Mouse (Mus musculus) embryonic facial prominence, embryonic 12.5 days (tissue): ENCODE measurements around the gene Sipa1l1. TPM values are rescaled to one million over a fixed set of nuclear protein-coding genes. Genes with fewer than 3 reads are reported as not detected.

ENCODE experiments used
- ATAC-seq: fragments of 200-750 bp; cut with Nextera tagmentation; 2 replicates; pipeline ENCODE4 v1.8.0; 2017; ENCODE audit not compliant: insufficient number of reproducible peaks, insufficient read depth, low FRiP score, low TSS enrichment
- H3K27ac ChIP-seq: fragments of 300-500 bp; sonication (generic); 2 replicates; pipeline ENCODE4 v1.5.1; 2016; ENCODE audit warnings: mild to moderate bottlenecking
- H3K27me3 ChIP-seq: fragments of 300-500 bp; sonication (generic); 2 replicates; pipeline ENCODE4 v1.6.1; 2016; ENCODE audit warnings: mild to moderate bottlenecking, moderate library complexity
- H3K36me3 ChIP-seq: fragments of 300-500 bp; sonication (generic); 2 replicates; pipeline ENCODE4 v1.6.1; 2016; ENCODE audit warnings: mild to moderate bottlenecking
- H3K4me1 ChIP-seq: fragments of 300-500 bp; sonication (generic); 2 replicates; pipeline ENCODE4 v1.6.1; 2016
- H3K4me2 ChIP-seq: fragments of 300-500 bp; sonication (generic); replicated peaks from 2 replicates; pipeline ENCODE4 v1.6.1; 2016; ENCODE audit warnings: mild to moderate bottlenecking, moderate library complexity
- H3K4me3 ChIP-seq: fragments of 300-500 bp; sonication (generic); 2 replicates; pipeline ENCODE4 v1.5.1; 2016; ENCODE audit warnings: mild to moderate bottlenecking
- H3K9ac ChIP-seq: fragments of 300-500 bp; sonication (generic); 2 replicates; pipeline ENCODE4 v1.6.1; 2016; ENCODE audit warnings: mild to moderate bottlenecking, moderate library complexity
- H3K9me3 ChIP-seq: fragments of 300-500 bp; sonication (generic); 2 replicates; pipeline ENCODE4 v1.6.1; 2016; ENCODE audit warnings: mild to moderate bottlenecking, moderate library complexity
- WGBS: fragments of 180-500 bp; shearing (Covaris S2); methylation state at CpG from one replicate; pipeline ENCODE4 v1.1.7; 2016; 5-methylcytosine and 5-hydroxymethylcytosine counted together
- polyA plus RNA-seq: library from polyadenylated mRNA; unstranded; fragments of >200 nt; fragmentation: Nextera tagmentation; extraction: Ambion mirVana; gene quantifications from 2 replicates; pipeline ENCODE4 v1.2.1, GENCODE M21; 2016

Sipa1l1 gene
- polyA plus RNA-seq, 1 experiment from 2014 or later, result 41.3 TPM

- H3K36me3 ChIP-seq, result peaks cover 54% of the 10 kb centered on the region
- no peak overlapping the region for H3K27ac ChIP-seq
- H3K9ac ChIP-seq, result no peak overlapping the region
- no peak for ATAC-seq
- H3K27me3 ChIP-seq, result no peaks in the 10 kb centered on the region
- 92% methylated on average over 15 of the region's 15 CpGs for WGBS
- H3K9me3 ChIP-seq, result no peaks in the 10 kb centered on the region
- no peaks in the 10 kb centered on the region for H3K4me1 ChIP-seq
- no peak overlapping the region for H3K4me3 ChIP-seq
- H3K4me2 ChIP-seq, result no peak overlapping the region
These were observed 255.7 kb downstream of the Sipa1l1 start for GRCm38 (mm10) chr12:82424783-82425182.

GRCm38 (mm10) chr12:82425853-82426252, 256.7 kb downstream of the Sipa1l1 start:
- Histone ChIP-seq H3K9me3 (no peaks in the 10 kb centered on the region), H3K36me3 (peaks cover 54% of the 10 kb centered on the region), H3K27me3 (no peaks in the 10 kb centered on the region), H3K4me3 (no peak overlapping the region), H3K9ac (no peak overlapping the region), H3K4me1 (no peaks in the 10 kb centered on the region), H3K4me2 (no peak overlapping the region), H3K27ac (no peak overlapping the region)
- 90% methylated on average over 11 of the region's 11 CpGs for WGBS
- ATAC-seq, result no peak

GRCm38 (mm10) chr12:82427416-82427815, 258.3 kb downstream of the Sipa1l1 start:
- Histone ChIP-seq H3K27ac (no peak overlapping the region), H3K36me3 (peaks cover 44% of the 10 kb centered on the region; the same call in 1 of the 2 replicates), H3K9me3 (no peaks in the 10 kb centered on the region), H3K9ac (no peak overlapping the region), H3K4me3 (no peak overlapping the region), H3K4me2 (no peak overlapping the region), H3K27me3 (no peaks in the 10 kb centered on the region), H3K4me1 (no peaks in the 10 kb centered on the region)
- ATAC-seq, result no peak
- 76% methylated on average over 2 of the region's 2 CpGs for WGBS

- Histone ChIP-seq H3K27me3 (no peaks in the 10 kb centered on the region), H3K9me3 (no peaks in the 10 kb centered on the region), H3K4me3 (no peak overlapping the region), H3K4me1 (no peaks in the 10 kb centered on the region), H3K27ac (no peak overlapping the region), H3K4me2 (no peak overlapping the region), H3K36me3 (peaks cover 43% of the 10 kb centered on the region), H3K9ac (no peak overlapping the region)
- 85% methylated on average over 9 of the region's 9 CpGs for WGBS
- no peak for ATAC-seq
These were observed 259.3 kb downstream of the Sipa1l1 start for GRCm38 (mm10) chr12:82428466-82428865.

DNA sequence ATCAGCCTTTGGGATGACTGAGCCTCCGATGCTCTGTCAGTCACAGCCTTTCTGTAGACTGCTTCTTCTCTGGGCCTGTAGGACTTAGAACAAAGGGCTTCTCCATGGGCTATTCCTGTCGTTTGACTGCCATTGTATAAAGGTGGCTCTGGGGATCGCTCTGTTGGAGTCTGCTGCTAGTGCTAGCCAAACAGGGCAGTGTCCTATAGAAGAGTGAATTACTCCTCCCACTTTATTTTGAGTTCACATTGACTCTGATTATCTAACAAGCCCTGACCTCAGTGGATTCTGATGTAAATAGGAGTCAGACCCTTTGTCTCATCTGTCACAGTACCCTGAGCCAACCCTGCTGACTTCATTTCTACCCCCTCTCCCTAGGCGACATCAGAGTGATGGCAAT, 264.2 kb downstream of the Sipa1l1 start:
- H3K9ac ChIP-seq, result no peak overlapping the region
- ATAC-seq, result no peak
- H3K36me3 ChIP-seq, result peaks cover 52% of the 10 kb centered on the region
- H3K27ac ChIP-seq, result no peak overlapping the region
- no peaks in the 10 kb centered on the region for H3K9me3 ChIP-seq
- no peaks in the 10 kb centered on the region for H3K27me3 ChIP-seq
- H3K4me1 ChIP-seq, result no peaks in the 10 kb centered on the region
- no peak overlapping the region for H3K4me3 ChIP-seq
- 71% methylated on average over 4 of the region's 4 CpGs for WGBS
- H3K4me2 ChIP-seq, result no peak overlapping the region

DNA sequence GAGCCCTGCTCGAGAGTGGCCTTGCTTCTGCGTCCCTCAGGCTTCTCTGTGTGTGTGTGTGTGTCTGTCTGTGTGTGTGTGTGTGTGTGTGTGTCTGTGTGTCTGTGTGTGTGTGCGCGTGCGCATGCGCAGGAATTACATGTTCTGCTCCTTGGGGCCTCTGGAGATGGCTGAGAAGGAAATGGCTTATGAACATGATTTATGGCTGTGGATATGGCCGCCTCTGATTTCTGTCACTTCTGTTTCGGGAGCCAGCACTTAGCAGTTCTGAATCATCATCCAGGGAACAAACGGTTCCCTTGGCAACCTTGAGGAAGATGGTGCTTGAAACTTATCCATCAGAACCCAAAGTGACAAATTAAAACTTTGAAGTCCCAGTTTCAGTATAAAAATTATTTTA, 265.5 kb downstream of the Sipa1l1 start:
- Histone ChIP-seq H3K27me3 (no peaks in the 10 kb centered on the region), H3K4me3 (no peak overlapping the region), H3K4me1 (no peaks in the 10 kb centered on the region), H3K27ac (no peak overlapping the region), H3K36me3 (peaks cover 56% of the 10 kb centered on the region), H3K4me2 (no peak overlapping the region), H3K9ac (no peak overlapping the region), H3K9me3 (no peaks in the 10 kb centered on the region)
- ATAC-seq, result no peak
- WGBS, result 91% methylated on average over 9 of the region's 9 CpGs

- no peaks in the 10 kb centered on the region for H3K27me3 ChIP-seq
- no peak overlapping the region for H3K4me3 ChIP-seq
- 91% methylated on average over 3 of the region's 3 CpGs for WGBS
- no peak overlapping the region for H3K27ac ChIP-seq
- H3K36me3 ChIP-seq, result peaks cover 61% of the 10 kb centered on the region
- H3K4me1 ChIP-seq, result no peaks in the 10 kb centered on the region
- no peak overlapping the region for H3K9ac ChIP-seq
- H3K4me2 ChIP-seq, result no peak overlapping the region
- ATAC-seq, result no peak
- H3K9me3 ChIP-seq, result no peaks in the 10 kb centered on the region
These were observed 272.4 kb downstream of the Sipa1l1 start for GRCm38 (mm10) chr12:82441479-82441878.

DNA sequence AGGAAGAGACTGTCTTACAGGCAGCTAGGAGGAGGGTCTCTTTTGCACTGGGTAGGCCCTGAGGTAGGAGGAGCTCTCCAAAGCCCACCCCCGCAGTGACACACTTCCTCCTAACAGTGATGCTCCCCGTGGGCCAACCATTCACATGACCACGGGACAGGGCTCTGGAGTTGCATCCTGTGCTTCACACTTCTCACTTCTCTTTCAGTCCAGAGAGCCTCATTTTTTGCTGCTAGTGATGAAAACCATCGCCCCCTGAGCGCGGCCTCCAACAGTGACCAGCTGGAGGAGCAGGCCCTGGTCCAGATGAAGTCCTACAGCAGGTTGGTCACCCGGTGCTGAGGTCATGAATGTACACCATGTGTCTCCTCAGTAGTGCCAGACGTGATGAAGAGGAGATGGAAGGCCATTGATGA, 277.5 kb downstream of the Sipa1l1 start:
- no peak overlapping the region for H3K4me2 ChIP-seq
- WGBS, result 93% methylated on average over 8 of the region's 8 CpGs
- no peak for ATAC-seq
- no peak overlapping the region for H3K27ac ChIP-seq
- H3K4me3 ChIP-seq, result no peak overlapping the region
- H3K27me3 ChIP-seq, result no peaks in the 10 kb centered on the region
- H3K9ac ChIP-seq, result no peak overlapping the region
- H3K4me1 ChIP-seq, result no peaks in the 10 kb centered on the region
- no peaks in the 10 kb centered on the region for H3K9me3 ChIP-seq
- peaks cover 40% of the 10 kb centered on the region for H3K36me3 ChIP-seq

GRCm38 (mm10) chr12:82448129-82448815, 279.2 kb downstream of the Sipa1l1 start:
- no peaks in the 10 kb centered on the region for H3K4me1 ChIP-seq
- no peak for ATAC-seq
- peaks cover 38% of the 10 kb centered on the region for H3K36me3 ChIP-seq
- no peak overlapping the region for H3K27ac ChIP-seq
- H3K4me2 ChIP-seq, result no peak overlapping the region
- H3K4me3 ChIP-seq, result no peak overlapping the region
- no peak overlapping the region for H3K9ac ChIP-seq
- H3K9me3 ChIP-seq, result 0 out of 2 replicates have a peak, but pooled peaks cover 4% of the 10 kb centered on the region
- no peaks in the 10 kb centered on the region for H3K27me3 ChIP-seq
- 54% methylated on average over 9 of the region's 9 CpGs for WGBS

GRCm38 (mm10) chr12:82452428-82452827, 283.3 kb downstream of the Sipa1l1 start:
- Histone ChIP-seq H3K4me1 (no peaks in the 10 kb centered on the region), H3K4me3 (no peak overlapping the region), H3K27me3 (no peaks in the 10 kb centered on the region), H3K27ac (no peak overlapping the region), H3K4me2 (no peak overlapping the region), H3K9ac (no peak overlapping the region), H3K36me3 (peaks cover 16% of the 10 kb centered on the region), H3K9me3 (0 out of 2 replicates have a peak, but pooled peaks cover 4% of the 10 kb centered on the region)
- 87% methylated on average over 2 of the region's 2 CpGs for WGBS
- ATAC-seq, result no peak

DNA sequence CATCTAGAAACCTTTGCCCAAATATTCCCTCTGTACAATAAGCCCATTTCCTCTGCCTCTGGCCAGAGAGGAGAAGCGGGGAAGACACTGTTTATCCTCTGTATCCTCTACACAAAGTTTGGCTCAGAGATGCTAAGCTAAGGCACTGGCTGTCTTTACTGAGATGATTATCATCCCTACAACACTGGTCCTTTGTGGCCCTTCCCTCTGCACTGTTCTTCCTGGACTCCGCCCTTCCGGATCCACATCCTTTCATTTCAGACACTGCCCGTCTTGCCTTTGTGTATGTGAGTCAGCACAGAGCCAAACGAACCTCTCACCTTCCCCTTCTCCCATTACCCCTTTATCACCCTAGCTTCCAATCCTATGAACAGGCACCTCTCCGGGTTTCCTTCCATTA, 285.3 kb downstream of the Sipa1l1 start:
- no peaks in the 10 kb centered on the region for H3K27me3 ChIP-seq
- 74% methylated on average over 6 of the region's 6 CpGs for WGBS
- no peak overlapping the region for H3K9ac ChIP-seq

GRCm38 (mm10) chr12:82455700-82456413, 286.7 kb downstream of the Sipa1l1 start:
- no peak overlapping the region for H3K27ac ChIP-seq
- no peak overlapping the region for H3K9ac ChIP-seq
- no peaks in the 10 kb centered on the region for H3K36me3 ChIP-seq
- no peaks in the 10 kb centered on the region for H3K27me3 ChIP-seq
- 0 out of 2 replicates have a peak, but pooled peaks cover 4% of the 10 kb centered on the region for H3K9me3 ChIP-seq
- 72% methylated on average over 10 of the region's 10 CpGs for WGBS
- no peaks in the 10 kb centered on the region for H3K4me1 ChIP-seq
- H3K4me3 ChIP-seq, result no peak overlapping the region
- no peak overlapping the region for H3K4me2 ChIP-seq
- ATAC-seq, result no peak

More for the DNA sequence above, 285.3 kb downstream of the Sipa1l1 start:
- Histone ChIP-seq H3K4me3 (no peak overlapping the region), H3K9me3 (0 out of 2 replicates have a peak, but pooled peaks cover 4% of the 10 kb centered on the region), H3K4me1 (no peaks in the 10 kb centered on the region), H3K27ac (no peak overlapping the region), H3K36me3 (peaks cover 6% of the 10 kb centered on the region; the same call in 1 of the 2 replicates), H3K4me2 (no peak overlapping the region)
- no peak for ATAC-seq
